Mouse (Mus musculus): Measurements from ENCODE around the gene Adamts9. TPM values are rescaled to one million over a fixed set of nuclear protein-coding genes. Genes with fewer than 3 reads are reported as not detected.
A peak's percentile ranks its signal among the peaks of the same experiment; 100 is the strongest.

Gene Adamts9
- polyA plus RNA-seq, 1 experiment = 12.4 TPM

- H3K4me1 ChIP-seq (ENCODE audit: control insufficient read depth, insufficient read depth, low read length) = no peaks in the 10 kb centered on the region; the same call in 1 of the 2 replicates
- TF ChIP-seq CTCF (IDR thresholded peaks at IDR 0.05; ENCODE audit: borderline replicate concordance, insufficient read depth, low read length) (no peak), POLR2A (IDR thresholded peaks at IDR 0.05; ENCODE audit: low read depth, low read length) (no peak)
- H3K4me3 ChIP-seq (ENCODE audit: insufficient read depth, low read length) = no peak overlapping the region
- no peak overlapping the region for H3K27ac ChIP-seq (ENCODE audit: insufficient read depth, low read length)
Measured at GRCm38 (mm10) chr6:92801462-92801861, 141.8 kb downstream of the Adamts9 start.

- no peak overlapping the region for H3K27ac ChIP-seq (ENCODE audit: insufficient read depth, low read length)
- no peaks in the 10 kb centered on the region for H3K4me1 ChIP-seq (ENCODE audit: control insufficient read depth, insufficient read depth, low read length)
- TF ChIP-seq POLR2A (IDR thresholded peaks at IDR 0.05; ENCODE audit: low read depth, low read length) (no peak), CTCF (IDR thresholded peaks at IDR 0.05; ENCODE audit: borderline replicate concordance, insufficient read depth, low read length) (no peak)
- no peak overlapping the region for H3K4me3 ChIP-seq (ENCODE audit: insufficient read depth, low read length)
Measured at GRCm38 (mm10) chr6:92793804-92794203, 149.5 kb downstream of the Adamts9 start.

GRCm38 (mm10) chr6:92787376-92787712, 155.9 kb downstream of the Adamts9 start:
- Histone ChIP-seq H3K4me3 (ENCODE audit: insufficient read depth, low read length) (no peak overlapping the region), H3K4me1 (ENCODE audit: control insufficient read depth, insufficient read depth, low read length) (no peaks in the 10 kb centered on the region; the same call in 1 of the 2 replicates), H3K27ac (ENCODE audit: insufficient read depth, low read length) (no peak overlapping the region)
- TF ChIP-seq CTCF (IDR thresholded peaks at IDR 0.05; ENCODE audit: borderline replicate concordance, insufficient read depth, low read length) (peak; percentile 85), POLR2A (IDR thresholded peaks at IDR 0.05; ENCODE audit: low read depth, low read length) (no peak)

GRCm38 (mm10) chr6:92786701-92787375, 156.5 kb downstream of the Adamts9 start:
- TF ChIP-seq POLR2A (IDR thresholded peaks at IDR 0.05; ENCODE audit: low read depth, low read length) = no peak
- TF ChIP-seq CTCF (IDR thresholded peaks at IDR 0.05; ENCODE audit: borderline replicate concordance, insufficient read depth, low read length) = no peak

GRCm38 (mm10) chr6:92784782-92785181, 158.5 kb downstream of the Adamts9 start:
- TF ChIP-seq POLR2A (IDR thresholded peaks at IDR 0.05; ENCODE audit: low read depth, low read length) (no peak), CTCF (IDR thresholded peaks at IDR 0.05; ENCODE audit: borderline replicate concordance, insufficient read depth, low read length) (peak; percentile 21; the same call in 1 of the 2 replicates)
- Histone ChIP-seq H3K4me3 (ENCODE audit: insufficient read depth, low read length) (no peak overlapping the region), H3K4me1 (ENCODE audit: control insufficient read depth, insufficient read depth, low read length) (no peaks in the 10 kb centered on the region; the same call in 1 of the 2 replicates), H3K27ac (ENCODE audit: insufficient read depth, low read length) (no peak overlapping the region)

More at GRCm38 (mm10) chr6:92786701-92787375, 156.5 kb downstream of the Adamts9 start:
- no peak overlapping the region for H3K27ac ChIP-seq (ENCODE audit: insufficient read depth, low read length)
- no peak overlapping the region for H3K4me3 ChIP-seq (ENCODE audit: insufficient read depth, low read length)
- H3K4me1 ChIP-seq (ENCODE audit: control insufficient read depth, insufficient read depth, low read length) = no peaks in the 10 kb centered on the region; the same call in 1 of the 2 replicates

- TF ChIP-seq POLR2A (IDR thresholded peaks at IDR 0.05; ENCODE audit: low read depth, low read length) (no peak), CTCF (IDR thresholded peaks at IDR 0.05; ENCODE audit: borderline replicate concordance, insufficient read depth, low read length) (no peak)
Measured at GRCm38 (mm10) chr6:92781446-92781845, 161.8 kb downstream of the Adamts9 start.

GRCm38 (mm10) chr6:92779935-92780205, 163.4 kb downstream of the Adamts9 start:
- no peaks in the 10 kb centered on the region for H3K4me1 ChIP-seq (ENCODE audit: control insufficient read depth, insufficient read depth, low read length)

More at GRCm38 (mm10) chr6:92781446-92781845, 161.8 kb downstream of the Adamts9 start:
- H3K27ac ChIP-seq (ENCODE audit: insufficient read depth, low read length) = no peak overlapping the region
- no peaks in the 10 kb centered on the region for H3K4me1 ChIP-seq (ENCODE audit: control insufficient read depth, insufficient read depth, low read length)
- H3K4me3 ChIP-seq (ENCODE audit: insufficient read depth, low read length) = no peak overlapping the region

GRCm38 (mm10) chr6:92779140-92779934, 164.0 kb downstream of the Adamts9 start:
- H3K27ac ChIP-seq (ENCODE audit: insufficient read depth, low read length) = no peak overlapping the region
- no peaks in the 10 kb centered on the region for H3K4me1 ChIP-seq (ENCODE audit: control insufficient read depth, insufficient read depth, low read length)
- no peak overlapping the region for H3K4me3 ChIP-seq (ENCODE audit: insufficient read depth, low read length)
- TF ChIP-seq POLR2A (IDR thresholded peaks at IDR 0.05; ENCODE audit: low read depth, low read length) (no peak), CTCF (IDR thresholded peaks at IDR 0.05; ENCODE audit: borderline replicate concordance, insufficient read depth, low read length) (no peak)

More at GRCm38 (mm10) chr6:92779935-92780205, 163.4 kb downstream of the Adamts9 start:
- Histone ChIP-seq H3K4me3 (ENCODE audit: insufficient read depth, low read length) (no peak overlapping the region), H3K27ac (ENCODE audit: insufficient read depth, low read length) (no peak overlapping the region)
- TF ChIP-seq POLR2A (IDR thresholded peaks at IDR 0.05; ENCODE audit: low read depth, low read length) (no peak), CTCF (IDR thresholded peaks at IDR 0.05; ENCODE audit: borderline replicate concordance, insufficient read depth, low read length) (no peak)

GRCm38 (mm10) chr6:92776356-92776755, 166.9 kb downstream of the Adamts9 start:
- Histone ChIP-seq H3K4me3 (ENCODE audit: insufficient read depth, low read length) (no peak overlapping the region), H3K27ac (ENCODE audit: insufficient read depth, low read length) (no peak overlapping the region), H3K4me1 (ENCODE audit: control insufficient read depth, insufficient read depth, low read length) (no peaks in the 10 kb centered on the region)
- no peak for TF ChIP-seq POLR2A (IDR thresholded peaks at IDR 0.05; ENCODE audit: low read depth, low read length)
- no peak for TF ChIP-seq CTCF (IDR thresholded peaks at IDR 0.05; ENCODE audit: borderline replicate concordance, insufficient read depth, low read length)

- Histone ChIP-seq H3K4me3 (ENCODE audit: insufficient read depth, low read length) (no peak overlapping the region), H3K4me1 (ENCODE audit: control insufficient read depth, insufficient read depth, low read length) (no peaks in the 10 kb centered on the region), H3K27ac (ENCODE audit: insufficient read depth, low read length) (no peak overlapping the region)
- TF ChIP-seq CTCF (IDR thresholded peaks at IDR 0.05; ENCODE audit: borderline replicate concordance, insufficient read depth, low read length) = no peak
- no peak for TF ChIP-seq POLR2A (IDR thresholded peaks at IDR 0.05; ENCODE audit: low read depth, low read length)
Measured at GRCm38 (mm10) chr6:92762372-92762771, 180.9 kb downstream of the Adamts9 start.
